Mouse (Mus musculus): Measurements from ENCODE around the gene Card11.
A peak's percentile ranks its signal among the peaks of the same experiment; 100 is the strongest.

The Card11 gene

GRCm38 (mm10) chr5:140992093-140993070 lies 8.0 kb downstream of the Card11 start:
- no peak for DNase-seq (ENCODE audit: low spot score in 2 of 2)

GRCm38 (mm10) chr5:140985311-140986050 lies 14.9 kb downstream of the Card11 start:
- no peak for DNase-seq (ENCODE audit: low spot score in 2 of 2)

- DNase-seq (ENCODE audit: low spot score in 2 of 2), result no peak
Observed at GRCm38 (mm10) chr5:140981370-140981805, 19.0 kb downstream of the Card11 start.

GRCm38 (mm10) chr5:140980783-140981182 lies 19.6 kb downstream of the Card11 start:
- no peak for DNase-seq (ENCODE audit: low spot score in 2 of 2)

GRCm38 (mm10) chr5:140980051-140980450 lies 20.3 kb downstream of the Card11 start:
- no peak for DNase-seq (ENCODE audit: low spot score in 2 of 2)

- DNase-seq (ENCODE audit: low spot score in 2 of 2), result peak; percentile 47 to 53
Observed at GRCm38 (mm10) chr5:140962945-140963344, 37.4 kb downstream of the Card11 start.

GRCm38 (mm10) chr5:140960732-140961131 lies 39.6 kb downstream of the Card11 start:
- no peak for DNase-seq (ENCODE audit: low spot score in 2 of 2)

GRCm38 (mm10) chr5:140959160-140959559 lies 41.2 kb downstream of the Card11 start:
- DNase-seq (ENCODE audit: low spot score in 2 of 2), result peak in 1 of 2 experiments; percentile 21

- no peak for DNase-seq (ENCODE audit: low spot score in 2 of 2)
Observed at GRCm38 (mm10) chr5:140957106-140957505, 43.3 kb downstream of the Card11 start.

- no peak for DNase-seq (ENCODE audit: low spot score in 2 of 2)
Observed at GRCm38 (mm10) chr5:140955666-140956065, 44.7 kb downstream of the Card11 start.

- no peak for DNase-seq (ENCODE audit: low spot score in 2 of 2)
Observed at GRCm38 (mm10) chr5:140951801-140952200, 48.6 kb downstream of the Card11 start.

- peak; percentile 39 to 55 for DNase-seq (ENCODE audit: low spot score in 2 of 2)
Observed at GRCm38 (mm10) chr5:140948009-140948408, 52.4 kb downstream of the Card11 start.

GRCm38 (mm10) chr5:140946034-140946433 lies 54.3 kb downstream of the Card11 start:
- DNase-seq (ENCODE audit: low spot score in 2 of 2), result no peak

- DNase-seq (ENCODE audit: low spot score in 2 of 2), result no peak
Observed at GRCm38 (mm10) chr5:140944382-140945125, 55.8 kb downstream of the Card11 start.

- peak in 1 of 2 experiments; percentile 11 for DNase-seq (ENCODE audit: low spot score in 2 of 2)
Observed at GRCm38 (mm10) chr5:140940923-140941491, 59.4 kb downstream of the Card11 start.

- no peak for DNase-seq (ENCODE audit: low spot score in 2 of 2)
Observed at GRCm38 (mm10) chr5:140940257-140940922, 60.0 kb downstream of the Card11 start.

GRCm38 (mm10) chr5:140936816-140937215 lies 63.6 kb downstream of the Card11 start:
- DNase-seq (ENCODE audit: low spot score in 2 of 2), result no peak

- no peak for DNase-seq (ENCODE audit: low spot score in 2 of 2)
Observed at GRCm38 (mm10) chr5:140935848-140936247, 64.5 kb downstream of the Card11 start.

GRCm38 (mm10) chr5:140934639-140935315 lies 65.6 kb downstream of the Card11 start:
- DNase-seq (ENCODE audit: low spot score in 2 of 2), result no peak

- DNase-seq (ENCODE audit: low spot score in 2 of 2), result no peak
Observed at GRCm38 (mm10) chr5:140931523-140932229, 68.7 kb downstream of the Card11 start.

All from frontal cortex, postnatal 25 days (tissue).